Mouse (Mus musculus) lung, postnatal 25 days (tissue): ENCODE data around the gene Uqcc1.
A peak's percentile ranks its signal among the peaks of the same experiment; 100 is the strongest.

Experiments used
- DNase-seq: peaks from one replicate; pipeline ENCODE4 v3.0.0; 2022; ENCODE audit warnings: low spot score

Uqcc1 gene

DNA sequence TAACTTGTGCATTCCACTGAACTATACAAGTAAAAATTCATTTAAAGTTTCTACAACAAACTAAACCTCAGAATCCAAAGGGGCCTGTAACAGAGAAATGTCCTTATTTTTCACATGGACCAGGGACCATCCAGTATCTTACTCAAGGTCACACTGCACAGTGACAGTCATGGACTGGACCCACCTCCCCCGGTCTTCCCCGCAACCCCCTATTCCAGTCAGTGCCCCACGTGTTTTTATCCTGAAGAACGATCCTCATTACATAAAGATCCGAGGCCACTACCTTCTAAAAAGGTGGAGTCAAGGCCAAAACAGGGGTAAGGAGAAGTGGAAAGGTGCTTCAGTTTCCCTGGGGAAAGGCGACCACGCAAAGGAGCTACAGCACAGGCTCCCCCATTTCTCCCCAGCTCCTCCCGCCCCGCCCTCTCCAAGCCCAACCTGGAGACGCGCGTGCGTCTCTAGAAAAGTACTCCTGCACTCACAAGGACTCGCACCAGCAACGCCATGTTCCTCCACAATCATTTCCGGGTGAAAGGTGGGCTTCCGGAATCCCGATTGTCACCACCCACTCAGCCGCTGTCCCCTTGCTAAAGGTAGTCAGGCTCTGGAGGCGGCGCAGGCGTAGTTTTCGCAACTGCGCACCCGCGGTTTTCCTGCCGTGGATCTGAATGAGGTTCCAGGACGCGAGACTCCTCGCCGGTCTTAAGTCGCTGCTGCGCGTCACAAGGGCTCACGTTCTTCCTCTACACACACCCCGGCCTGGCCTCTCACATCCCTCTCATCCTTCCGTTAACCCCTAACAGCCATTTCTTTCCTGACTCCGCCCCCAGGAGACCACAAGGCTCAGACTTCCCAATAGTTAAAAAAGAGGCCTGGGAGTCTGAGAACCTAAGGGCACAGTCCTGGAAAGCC, at the start of gene Uqcc1:
Gene Uqcc1, minus strand, starts transcription at position 780 of the 912 bp plus-strand sequence.
- DNase-seq: peak; percentile 96

DNA sequence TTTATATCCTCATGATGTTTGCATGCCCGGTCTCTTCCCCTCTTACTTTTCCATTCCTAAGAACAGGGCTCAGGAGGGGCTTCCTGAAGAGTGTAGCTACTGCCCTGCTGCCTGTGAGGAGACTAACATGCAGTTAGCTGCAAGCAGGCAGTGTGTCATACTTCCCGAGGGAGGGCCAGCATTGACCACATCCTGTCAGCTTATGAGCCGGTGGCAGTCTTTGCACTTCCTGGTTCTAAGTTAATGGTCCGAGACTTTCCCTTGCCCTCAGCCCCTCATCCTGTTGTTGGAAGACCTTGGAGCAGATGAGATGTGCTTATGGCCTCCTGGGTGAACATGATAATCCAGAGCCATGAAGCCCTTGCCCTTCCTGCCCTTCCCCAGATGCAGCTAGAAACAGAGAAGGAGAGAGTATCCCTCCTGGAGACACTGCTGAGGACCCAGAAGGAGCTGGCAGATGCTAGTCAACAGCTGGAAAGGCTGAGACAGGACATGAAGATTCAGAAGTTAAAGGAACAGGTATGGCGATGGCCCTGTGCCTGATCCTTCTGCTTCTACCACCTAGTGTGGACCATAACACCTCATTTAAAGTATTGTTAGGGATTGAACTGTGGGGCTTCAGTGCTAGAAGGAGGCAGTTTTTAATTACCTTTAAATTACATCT, 49.4 kb upstream of the Uqcc1 start:
- DNase-seq: peak; percentile 53

DNA sequence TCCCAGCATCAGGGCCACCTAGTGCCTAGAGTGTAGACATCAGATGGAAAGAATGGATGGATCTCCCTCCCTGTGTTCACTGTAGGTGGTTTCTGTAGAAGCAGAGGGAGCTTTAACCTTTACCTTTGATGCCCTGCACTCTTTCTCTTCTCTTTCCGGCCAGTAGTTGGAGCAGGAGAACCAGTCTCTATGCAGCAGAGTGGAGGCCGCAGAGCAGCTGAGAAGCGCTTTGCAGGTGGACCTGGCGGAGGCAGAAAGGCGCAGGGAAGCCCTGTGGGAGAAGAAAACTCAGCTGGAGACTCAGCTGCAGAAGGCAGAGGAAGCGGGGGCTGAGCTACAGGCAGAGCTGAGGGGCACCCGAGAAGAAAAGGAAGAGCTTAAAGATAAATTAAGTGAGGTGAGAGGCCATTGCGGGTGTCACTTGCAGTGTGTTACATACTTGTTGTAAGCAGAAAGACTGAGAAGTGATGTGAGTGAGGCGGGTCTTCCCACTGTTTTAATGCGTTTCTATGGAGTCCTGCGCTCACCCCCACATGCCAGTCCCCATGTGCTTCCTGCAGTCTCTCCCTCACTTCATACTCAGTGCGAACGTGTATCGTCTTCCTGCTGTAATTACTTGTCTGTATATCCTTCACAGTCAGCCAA, 44.1 kb upstream of the Uqcc1 start:
- no peak for DNase-seq

DNA sequence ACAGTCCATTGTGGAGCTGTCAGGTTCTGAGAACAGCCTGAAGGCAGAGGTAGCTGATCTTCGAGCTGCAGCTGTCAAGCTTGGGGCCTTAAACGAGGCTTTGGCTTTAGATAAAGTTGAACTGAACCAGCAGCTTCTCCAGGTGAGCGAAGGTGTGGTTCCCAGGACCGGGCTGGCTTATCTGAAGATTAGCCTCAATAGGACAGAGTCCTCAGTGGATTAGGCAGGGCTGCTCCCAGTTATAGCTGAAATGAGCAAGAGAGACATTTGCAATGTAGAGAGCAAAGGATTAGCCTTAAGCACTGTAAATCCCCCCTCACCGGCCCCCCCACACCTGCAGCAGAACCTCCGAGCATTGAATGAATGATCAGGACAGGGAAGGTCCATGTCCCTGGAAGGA, 43.2 kb upstream of the Uqcc1 start:
- DNase-seq: no peak

DNA sequence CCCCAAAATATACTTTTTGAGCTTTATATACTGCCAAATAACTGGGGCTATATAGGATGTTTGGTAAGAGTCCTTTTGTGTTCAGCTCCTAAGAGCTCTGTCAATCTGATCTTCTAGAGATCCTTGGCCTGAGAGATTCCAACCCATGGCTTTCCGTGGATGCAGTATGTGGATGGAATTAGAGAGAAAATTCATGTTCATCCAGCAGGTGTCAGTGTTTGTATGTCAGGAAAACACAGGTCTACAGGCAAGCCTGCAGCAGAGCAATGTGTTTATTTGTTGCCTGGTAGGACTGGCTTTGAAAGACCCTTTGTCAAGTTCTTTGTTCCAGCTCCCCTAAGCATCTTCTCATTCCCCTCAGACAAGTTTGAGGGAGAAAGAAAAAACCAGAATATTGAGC, 32.9 kb upstream of the Uqcc1 start:
- DNase-seq: peak; percentile 24

DNA sequence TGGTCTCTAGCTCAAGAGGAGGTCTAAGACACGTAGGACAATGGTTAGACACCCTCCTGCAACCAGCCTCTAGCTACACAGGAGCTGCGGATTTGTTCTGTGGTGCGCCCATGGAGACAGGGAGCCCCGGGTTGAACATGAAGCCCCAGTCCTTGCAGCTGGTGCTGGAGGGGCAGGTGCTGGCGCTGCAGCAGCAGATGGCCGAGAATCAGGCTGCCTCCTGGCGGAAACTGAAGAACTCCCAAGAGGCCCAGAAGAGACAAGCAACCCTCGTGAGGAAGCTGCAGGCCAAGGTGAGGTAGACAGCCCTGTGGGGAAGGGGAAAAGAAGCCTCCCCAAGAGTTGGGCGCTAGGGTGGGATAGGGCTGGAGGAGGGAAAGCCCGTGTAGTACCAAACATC, 31.8 kb upstream of the Uqcc1 start:
- DNase-seq: no peak

DNA sequence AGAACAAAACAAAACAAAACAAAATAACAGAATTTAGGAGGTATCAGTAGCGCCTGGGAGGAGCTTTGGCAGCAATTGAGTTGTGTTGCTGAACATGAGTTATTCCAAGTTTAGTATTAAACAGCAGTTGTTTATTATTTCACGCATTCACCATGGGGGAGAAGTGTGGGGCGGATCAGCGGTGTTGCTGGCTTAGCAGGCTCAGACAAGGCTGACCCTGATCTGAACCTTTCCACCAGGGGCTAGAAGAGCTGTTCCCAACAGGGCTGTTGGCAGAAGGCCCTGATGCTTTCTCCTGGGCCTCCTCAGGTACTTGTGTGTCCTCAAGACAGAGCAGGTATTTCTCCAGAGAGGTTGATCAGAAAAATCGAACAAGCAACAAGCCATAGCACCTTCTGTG, 29.9 kb upstream of the Uqcc1 start:
- no peak for DNase-seq

DNA sequence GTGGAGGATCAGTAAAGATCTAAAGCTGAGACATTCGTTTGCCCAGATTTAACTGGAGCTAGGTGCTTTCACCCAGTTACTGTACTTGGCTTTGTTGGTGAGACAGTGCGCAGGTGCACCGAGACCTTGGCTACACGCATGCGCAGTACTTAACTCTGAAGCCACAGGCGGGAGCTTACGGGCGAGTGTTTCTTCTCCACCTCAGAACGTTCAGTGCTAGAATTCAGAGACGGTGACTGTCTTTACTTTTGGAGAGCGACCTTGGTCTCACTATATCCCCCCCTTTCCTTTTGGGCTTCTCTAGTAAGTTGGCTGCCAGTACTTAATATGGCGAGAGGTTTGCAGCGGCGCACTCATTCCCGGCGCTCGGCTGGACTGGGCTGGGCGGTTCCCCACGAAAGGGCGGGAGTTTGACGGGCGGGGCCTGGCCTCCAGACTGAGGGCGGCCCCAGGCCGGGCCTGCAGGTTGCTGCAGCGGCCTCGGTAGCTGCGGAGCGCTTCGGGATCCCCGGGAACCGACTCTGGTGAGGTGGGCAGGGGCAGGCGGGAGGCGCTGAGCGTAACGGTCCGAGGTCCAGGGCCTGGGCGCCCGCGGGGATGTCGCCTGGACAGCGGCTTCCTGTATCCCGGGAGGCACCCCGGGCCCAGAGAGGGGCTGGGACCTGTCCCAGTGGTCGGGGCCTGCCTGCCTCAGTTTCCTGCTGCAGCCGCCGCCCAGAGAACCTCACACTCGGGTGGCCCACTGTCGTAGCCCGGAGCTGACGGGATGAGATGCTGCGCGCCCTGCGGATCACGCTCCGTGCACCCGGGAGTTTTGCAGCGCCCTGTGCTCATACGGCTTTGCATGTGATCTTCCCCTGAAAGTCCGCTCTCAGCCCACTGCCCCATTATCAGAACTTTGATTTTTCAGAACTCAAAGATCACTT, 26.3 kb upstream of the Uqcc1 start, which contains the start of gene Cep250:
Gene Cep250, plus strand, starts transcription at position 325 of the 926 bp plus-strand sequence.
- DNase-seq: peak; percentile 93

DNA sequence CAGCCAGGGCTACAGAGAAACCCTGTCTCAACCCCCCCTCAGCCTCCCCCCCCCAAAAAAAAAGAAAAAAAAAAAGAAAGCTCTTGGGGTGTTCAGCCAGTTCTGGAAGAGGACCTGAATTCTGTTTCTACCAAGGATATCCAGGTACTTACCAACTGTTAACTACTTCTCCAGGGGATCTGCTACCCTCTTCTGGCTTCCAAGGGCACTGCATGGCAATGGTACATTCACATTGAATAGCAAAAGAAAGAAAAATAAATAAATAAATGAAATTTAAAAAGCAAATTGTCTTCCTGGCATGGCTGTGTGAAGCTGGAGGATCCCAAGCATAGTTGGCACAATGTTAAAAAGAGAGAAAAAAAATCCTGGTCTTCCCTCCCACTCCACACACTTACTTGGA, 21.9 kb upstream of the Uqcc1 start:
- DNase-seq: peak; percentile 75

DNA sequence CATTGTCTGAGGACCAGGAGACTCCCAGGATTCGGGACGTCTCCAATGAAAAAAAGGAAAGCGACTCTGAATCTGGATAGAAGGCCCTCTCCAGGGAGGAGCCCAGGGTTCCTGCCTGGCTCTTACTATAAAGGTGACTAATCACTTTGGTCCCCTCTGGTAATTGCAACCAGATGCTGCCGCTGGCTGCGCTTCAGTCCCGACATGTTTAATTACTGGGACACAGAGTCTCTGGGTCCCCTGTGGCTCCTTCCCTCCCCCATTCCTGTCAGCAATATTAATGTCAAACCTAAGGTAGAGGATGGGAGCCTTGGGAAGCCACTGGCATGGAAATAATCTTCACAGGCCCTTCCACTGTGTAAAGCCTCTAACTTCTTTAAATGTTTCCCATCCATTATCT, 19.3 kb upstream of the Uqcc1 start:
- no peak for DNase-seq

DNA sequence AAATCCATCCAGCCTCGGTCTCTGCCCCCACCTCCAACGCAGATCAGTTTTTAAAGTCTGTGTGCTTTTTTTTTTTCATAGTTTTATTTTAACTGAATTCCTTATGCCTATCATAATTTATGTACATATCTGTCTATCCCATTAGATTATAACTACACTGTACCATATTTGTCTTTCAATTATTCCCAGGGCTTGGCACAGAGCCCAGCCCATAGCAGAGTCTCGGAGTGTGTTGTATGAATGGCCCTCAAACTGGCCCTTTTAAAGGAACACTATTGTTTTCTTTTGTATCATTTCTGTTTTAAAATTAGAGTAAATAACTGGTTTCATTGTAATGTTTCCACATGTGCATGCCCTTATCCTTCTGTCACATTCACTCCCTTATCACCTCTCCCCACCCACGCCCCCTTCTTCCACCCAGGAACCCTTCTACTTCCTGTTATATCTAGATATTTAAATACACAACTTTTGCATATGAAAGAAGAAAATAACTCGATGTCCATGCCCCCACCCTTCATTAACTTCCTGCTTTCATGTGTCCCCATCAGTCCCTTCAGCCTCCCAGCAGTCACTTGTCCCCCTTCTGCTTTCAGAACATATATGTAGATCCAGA, 17.4 kb upstream of the Uqcc1 start:
- no peak for DNase-seq

DNA sequence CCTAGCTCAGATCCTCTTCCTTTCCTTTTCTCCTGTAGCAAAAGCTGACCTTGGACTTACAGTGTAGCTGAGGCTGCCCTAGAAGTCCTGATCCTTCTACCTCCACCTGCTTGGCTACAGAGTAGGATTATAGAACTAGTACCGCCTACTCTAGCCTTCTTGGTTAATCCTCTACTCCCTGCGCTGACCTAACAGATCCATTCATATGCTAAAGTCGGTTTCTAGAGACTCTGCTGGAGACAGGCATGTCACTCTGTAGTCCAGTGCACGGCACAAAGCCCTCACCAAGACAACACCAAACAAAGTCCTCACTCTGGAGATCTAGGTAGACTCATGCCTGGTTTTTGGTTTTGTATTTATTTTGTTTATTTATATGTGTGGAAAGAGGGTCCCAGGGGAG, 16.4 kb upstream of the Uqcc1 start:
- DNase-seq: no peak

DNA sequence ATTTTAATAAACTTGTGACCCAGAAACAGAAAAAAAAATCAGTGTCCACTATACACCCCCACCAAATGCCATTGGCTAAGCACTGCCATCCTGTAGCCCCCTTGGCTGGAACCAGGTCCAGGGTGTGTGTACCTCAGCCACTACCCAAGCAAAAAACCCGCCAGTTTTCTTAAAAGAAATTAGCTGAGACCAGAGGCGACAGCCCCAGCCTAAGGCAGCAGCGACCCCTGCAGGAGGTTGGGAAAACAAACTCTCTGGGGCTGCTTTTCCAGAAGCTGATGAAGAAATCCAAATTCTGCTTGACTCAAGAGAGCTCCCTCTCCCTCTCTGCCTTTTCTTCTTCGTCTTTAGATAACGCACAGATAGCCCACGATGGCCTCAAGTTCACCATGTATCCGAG, 16.0 kb upstream of the Uqcc1 start:
- peak; percentile 75 for DNase-seq

DNA sequence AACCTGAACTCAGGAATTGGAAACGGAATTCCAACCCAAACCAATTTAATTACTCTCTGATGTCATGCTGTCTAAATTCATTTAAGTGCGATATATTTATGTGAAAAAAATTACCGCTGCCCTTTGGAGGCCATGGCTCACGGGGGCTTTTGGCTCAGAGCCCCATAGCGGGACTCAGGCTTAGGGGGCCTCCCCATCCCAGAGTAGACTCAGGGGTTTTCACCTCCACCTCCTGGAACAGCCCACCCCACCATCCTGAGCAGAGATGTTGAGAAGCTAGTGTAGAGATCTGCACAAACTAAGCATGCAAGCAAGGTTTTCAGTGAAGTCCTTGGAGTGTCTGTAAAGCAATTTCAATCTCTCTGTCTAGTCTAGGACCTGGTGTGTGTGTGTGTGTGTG, 15.5 kb upstream of the Uqcc1 start:
- no peak for DNase-seq

DNA sequence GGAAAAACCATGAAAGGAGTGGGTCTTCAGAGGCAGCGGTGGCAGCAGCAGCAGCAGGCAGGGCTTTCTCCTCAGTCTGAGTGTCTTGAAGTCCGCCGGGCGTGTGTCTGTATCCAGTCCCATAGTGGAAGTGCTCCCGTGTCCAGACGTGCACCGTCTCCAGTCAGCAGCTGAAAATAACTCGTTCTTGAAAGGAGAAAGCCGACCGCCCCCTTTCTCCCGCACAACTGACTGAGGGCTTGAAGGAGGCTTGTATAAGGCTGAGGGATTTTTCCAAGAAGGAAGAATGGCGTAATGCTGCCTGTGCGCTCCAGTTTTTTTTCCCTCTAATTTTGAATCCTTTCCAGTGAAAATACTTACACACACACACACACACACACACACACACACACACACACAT, 15.0 kb upstream of the Uqcc1 start, which contains the start of gene Gdf5:
Gene Gdf5, minus strand, starts transcription at position 244 of the 400 bp plus-strand sequence.
- peak; percentile 24 for DNase-seq

DNA sequence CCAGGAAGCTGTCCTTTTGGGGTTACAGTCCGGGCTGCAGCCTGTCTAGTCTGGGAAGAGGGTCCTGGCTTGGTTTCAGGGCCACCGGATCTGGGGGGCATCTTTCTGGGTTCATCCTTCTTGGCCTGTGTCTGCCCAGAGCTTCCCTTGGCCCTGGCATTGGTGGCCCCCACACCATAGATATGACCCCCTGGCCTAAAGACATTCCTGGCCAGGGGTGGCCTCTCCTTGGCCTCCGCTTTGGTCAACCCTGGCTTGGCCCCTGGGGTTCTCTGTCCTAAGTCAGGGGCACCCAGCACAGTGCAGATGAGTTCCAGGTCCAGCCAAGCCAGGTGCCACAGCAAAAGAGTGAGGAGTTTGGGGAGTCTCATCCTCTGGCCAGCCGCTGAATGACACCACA, 14.6 kb upstream of the Uqcc1 start:
- no peak for DNase-seq

DNA sequence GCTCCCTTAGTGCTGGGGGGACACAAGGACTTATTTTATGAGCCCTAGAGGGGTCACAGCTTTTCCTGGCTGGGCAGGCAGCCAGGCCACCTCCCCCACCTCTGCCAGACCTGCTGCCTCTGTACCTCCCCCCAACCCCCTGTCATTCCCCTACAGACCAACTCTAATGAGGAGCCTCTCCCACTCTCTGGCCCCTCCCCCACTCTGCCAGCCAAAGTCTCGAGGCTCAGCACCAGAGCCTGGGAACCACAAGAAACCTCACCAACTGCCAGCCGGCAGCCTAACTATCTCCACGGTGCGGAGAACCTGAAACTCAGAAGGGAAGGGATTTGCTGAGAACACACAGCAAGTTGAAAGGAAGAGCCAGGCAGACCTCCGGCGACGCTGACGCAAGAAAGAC, 13.4 kb upstream of the Uqcc1 start:
- no peak for DNase-seq

DNA sequence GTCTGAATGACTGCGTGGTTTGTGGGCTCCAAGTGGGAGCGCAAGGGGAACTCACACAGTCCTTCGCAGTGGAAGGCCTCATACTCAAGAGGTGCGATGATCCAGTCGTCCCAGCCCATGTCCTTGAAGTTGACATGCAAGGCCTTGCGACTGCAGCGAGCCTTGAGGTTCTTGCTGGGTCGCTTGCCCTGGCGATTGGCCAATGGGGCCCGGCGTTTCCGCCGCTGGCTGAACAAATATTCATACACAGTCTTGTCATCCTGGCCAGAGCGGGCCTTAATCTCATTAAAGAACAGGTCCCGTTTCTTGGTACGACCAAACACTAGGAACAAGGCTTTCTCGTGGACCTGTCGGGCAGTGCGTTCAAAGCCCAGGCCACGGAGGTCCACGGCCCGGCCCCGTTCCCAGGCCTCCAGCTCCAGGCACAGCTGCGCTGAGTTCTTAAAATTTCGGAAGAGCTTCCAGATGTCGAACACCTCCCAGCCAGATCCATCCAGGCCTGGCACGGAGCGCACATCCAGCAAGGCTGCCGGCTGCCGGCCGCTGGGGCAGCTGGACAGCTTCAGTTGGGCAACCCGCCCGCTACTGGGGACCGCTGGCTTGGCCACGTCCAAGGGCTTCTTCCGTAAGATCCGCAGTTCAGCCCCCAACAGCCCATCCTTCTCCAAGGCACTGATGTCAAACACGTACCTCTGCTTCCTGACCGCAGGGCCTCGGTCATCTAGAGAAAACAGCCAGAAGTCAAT, 11.8 kb upstream of the Uqcc1 start:
- no peak for DNase-seq

DNA sequence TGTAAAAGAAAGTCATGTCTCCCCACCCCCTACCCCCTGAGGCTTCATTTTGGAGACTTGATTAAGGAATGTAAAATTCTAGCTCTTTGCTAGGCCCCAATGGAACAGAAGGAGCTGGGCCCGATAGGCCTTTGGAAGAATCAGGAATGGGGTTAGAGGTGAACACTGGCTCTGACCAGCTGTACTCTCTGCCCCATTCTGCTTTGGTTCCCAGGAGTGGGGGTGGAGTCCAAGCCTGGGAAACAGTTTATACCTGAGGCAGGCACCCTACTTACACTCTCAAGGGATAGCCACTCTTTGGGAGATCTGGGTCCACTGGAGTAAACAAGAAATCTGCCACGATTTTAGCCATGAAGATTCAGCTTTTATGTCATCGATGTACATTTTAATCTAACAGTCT, 10.6 kb upstream of the Uqcc1 start, which contains the start of gene Gm15557:
Gene Gm15557, plus strand, starts transcription at position 48 of the 400 bp plus-strand sequence.
- DNase-seq: no peak

DNA sequence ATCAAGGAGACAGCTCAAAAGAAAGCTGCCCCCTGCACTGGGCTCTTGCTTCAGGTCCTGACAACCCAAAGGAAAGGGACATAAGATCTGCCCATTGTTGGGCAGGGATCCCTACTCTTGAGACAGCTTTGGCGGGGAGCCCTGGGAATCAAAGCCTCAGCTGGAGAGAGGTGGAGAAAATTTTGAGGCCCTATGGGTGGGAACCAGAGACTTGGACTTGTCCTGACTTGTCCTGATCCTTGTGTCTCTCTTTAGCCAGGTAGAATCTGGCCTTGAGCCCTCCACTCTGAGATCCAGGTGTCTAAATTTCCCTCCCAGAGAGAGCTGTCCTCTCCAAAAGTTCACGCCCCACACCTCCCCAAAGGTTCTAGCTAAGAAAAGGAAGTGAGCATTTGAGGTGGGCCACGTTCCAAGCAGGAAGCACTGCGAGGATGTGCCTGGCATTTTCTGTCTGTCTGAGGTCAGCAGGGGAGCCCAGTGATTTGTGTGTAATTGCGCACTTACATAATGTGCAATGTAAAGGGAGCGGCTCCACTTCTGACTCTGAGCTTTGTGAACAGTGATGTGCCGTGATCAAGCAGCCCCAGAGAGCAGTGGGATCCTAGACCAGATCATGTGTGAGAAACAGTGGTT, 9.9 kb upstream of the Uqcc1 start:
- no peak for DNase-seq
